In genomic region chr6:117825369-117825768, GRCm38 (mm10) we compare ENCODE assay signal across 9 mouse cellular contexts. TPM values are rescaled to one million over a fixed set of nuclear protein-coding genes. Genes with fewer than 3 reads are reported as not detected.
A peak's percentile ranks its signal among the peaks of the same experiment; 100 is the strongest.
DNase-seq lines count a peak whose midpoint lies in the region; ATAC-seq and TF ChIP-seq lines count a peak whose summit lies in the region.
"Had no signal": no experiment of that assay in that cellular context is flagged by ENCODE, and none has a peak within 500 bp of the region (broad histone marks: within the 10 kb centered on the region; RNA-seq: fewer than 3 reads in every experiment).

No protein-coding gene starts in this region.

- no peaks in the 10 kb centered on the region for H3K9me3 ChIP-seq in forebrain, embryonic 11.5 days (ENCODE audit: control insufficient read depth, low read length)
- no peaks in the 10 kb centered on the region for H3K9me3 ChIP-seq in hindbrain, embryonic 12.5 days (replicated peaks)

- DNase-seq in ovary, postnatal 10 days (ENCODE audit: low spot score): peak; percentile 22
- no peak for DNase-seq in ovary, adult 18-20 months (ENCODE audit: low spot score)
- DNase-seq in c-Kit-negative CD71-positive TER-119-positive erythroid progenitor cells, embryonic 14.5 days (ENCODE audit: low read depth, low spot score): peak; percentile 33
- DNase-seq in forebrain, embryonic 11.5 days (ENCODE audit: low spot score): peak; percentile 83
- DNase-seq in layer of hippocampus, postnatal 25 days (ENCODE audit: extremely low spot score in 1 of 2, low spot score in 1 of 2): peak; percentile 43 to 78
- DNase-seq in mesoderm, embryonic 11.5 days (ENCODE audit: low read depth, low spot score): peak; percentile 91
- peak; percentile 18 to 52 for DNase-seq in spleen, adult 2 months (ENCODE audit: low read depth in 1 of 2, low spot score in 2 of 2)

- H3K4me1 ChIP-seq in forebrain, embryonic 11.5 days (replicated peaks; ENCODE audit: control insufficient read depth, insufficient read depth, low read length): no peaks in the 10 kb centered on the region
- no peaks in the 10 kb centered on the region for H3K4me1 ChIP-seq in hindbrain, embryonic 12.5 days
- H3K4me1 ChIP-seq in spleen, adult 2 months (ENCODE audit: control insufficient read depth, insufficient read depth, insufficient read length): no peaks in the 10 kb centered on the region

- H3K27ac ChIP-seq in forebrain, embryonic 11.5 days (ENCODE audit: low read depth, low read length): no peak overlapping the region
- no peak overlapping the region for H3K27ac ChIP-seq in hindbrain, embryonic 12.5 days
- no peak overlapping the region for H3K27ac ChIP-seq in spleen, adult 2 months (ENCODE audit: insufficient read depth, low read length)

- TF ChIP-seq CTCF in spleen, adult 2 months (IDR thresholded peaks at IDR 0.05; ENCODE audit: extremely low read depth, insufficient read depth, insufficient read length, insufficient replicate concordance): peak; percentile 60; the same call in 1 of the 2 replicates

- H3K4me2 ChIP-seq in forebrain, embryonic 11.5 days (ENCODE audit: low read depth, low read length, severe bottlenecking): no peak overlapping the region
- H3K4me2 ChIP-seq in hindbrain, embryonic 12.5 days (replicated peaks): no peak overlapping the region

- H3K27me3 ChIP-seq in forebrain, embryonic 11.5 days (ENCODE audit: control insufficient read depth, insufficient read depth, low read length): no peaks in the 10 kb centered on the region
- H3K27me3 ChIP-seq in hindbrain, embryonic 12.5 days: peaks cover 14% of the 10 kb centered on the region
- no peaks in the 10 kb centered on the region for H3K27me3 ChIP-seq in spleen, adult 2 months (ENCODE audit: control insufficient read depth, insufficient read depth, low read length)

- H3K36me3 ChIP-seq in forebrain, embryonic 11.5 days (ENCODE audit: control insufficient read depth, insufficient read depth, low read length): no peaks in the 10 kb centered on the region
- H3K36me3 ChIP-seq in hindbrain, embryonic 12.5 days: no peaks in the 10 kb centered on the region
- no peaks in the 10 kb centered on the region for H3K36me3 ChIP-seq in spleen, adult 2 months (ENCODE audit: control insufficient read depth, insufficient read depth, low read length)

- no peak for TF ChIP-seq POLR2A in spleen, adult 2 months (IDR thresholded peaks at IDR 0.05; ENCODE audit: low read depth, low read length)

- H3K9ac ChIP-seq in forebrain, embryonic 11.5 days (ENCODE audit: low read length): no peak overlapping the region
- H3K9ac ChIP-seq in hindbrain, embryonic 12.5 days: no peak overlapping the region

- 18% methylated on average over 4 of the region's 4 CpGs for WGBS in forebrain, embryonic 11.5 days
- WGBS in hindbrain, embryonic 12.5 days: 15% methylated on average over 4 of the region's 4 CpGs
- WGBS in spleen, adult 2 months: 15% methylated on average over 4 of the region's 4 CpGs

- no peak overlapping the region for H3K4me3 ChIP-seq in forebrain, embryonic 11.5 days (ENCODE audit: low read depth, low read length)
- H3K4me3 ChIP-seq in hindbrain, embryonic 12.5 days: no peak overlapping the region
- no peak overlapping the region for H3K4me3 ChIP-seq in spleen, adult 2 months (ENCODE audit: extremely low read depth, insufficient read depth, insufficient read length)
- H3K4me3 ChIP-seq: myocyte had no signal

- peak; percentile 58; the same call in 1 of the 2 replicates for ATAC-seq in forebrain, embryonic 11.5 days (replicated peaks; ENCODE audit: low FRiP score)
- ATAC-seq in hindbrain, embryonic 12.5 days (ENCODE audit: low FRiP score): peak; percentile 43; the same call in 1 of the 2 replicates

RNA-seq across cellular contexts. Expression of gene Zfp637, which starts 15.6 kb away (rescaled TPM):
- 118 and 123 TPM in 2 replicates for polyA plus RNA-seq in forebrain, embryonic 11.5 days (2014; fragmentation: Nextera tagmentation; extraction: Ambion mirVana)
- 133 and 140 TPM in 2 replicates for polyA plus RNA-seq in hindbrain, embryonic 12.5 days (2016; fragmentation: Nextera tagmentation; extraction: Ambion mirVana)
- 10 to 100 TPM; 48.0 to 50.8 TPM for total RNA-seq in layer of hippocampus, postnatal 25 days (2021)
- polyA plus RNA-seq in spleen, adult 2 months (2012; rRNA removed): 13.7 and 14.9 TPM in 2 replicates

RNA-seq across cellular contexts. Expression of gene Zfp239, which starts 36.5 kb away (rescaled TPM):
- 14.4 and 16.9 TPM in 2 replicates for polyA plus RNA-seq in forebrain, embryonic 11.5 days (2014; fragmentation: Nextera tagmentation; extraction: Ambion mirVana)
- polyA plus RNA-seq in hindbrain, embryonic 12.5 days (2016; fragmentation: Nextera tagmentation; extraction: Ambion mirVana): 12.2 and 14.9 TPM in 2 replicates
- 10 to 100 TPM; 37.1 to 38.7 TPM for total RNA-seq in layer of hippocampus, postnatal 25 days (2021)
- polyA plus RNA-seq in spleen, adult 2 months (2012; rRNA removed): 1.4 and 1.9 TPM in 2 replicates
